Mouse (Mus musculus) olfactory bulb, adult 2 months (tissue): ENCODE measurements around the gene Ly6g5c.

Experiments used
- CTCF ChIP-seq: fragments of 200-500 bp; IDR thresholded peaks from 2 replicates; pipeline ENCODE4 v1.5.1; 2012; ENCODE audit warnings: low read depth, mild to moderate bottlenecking, low read length, moderate library complexity; ENCODE audit not compliant: insufficient read depth
- POLR2A ChIP-seq: fragments of 200-500 bp; IDR thresholded peaks from 2 replicates; pipeline ENCODE4 v1.6.1; 2012; ENCODE audit warnings: mild to moderate bottlenecking, low read depth, low read length, moderate library complexity; ENCODE audit not compliant: insufficient read depth

DNA sequence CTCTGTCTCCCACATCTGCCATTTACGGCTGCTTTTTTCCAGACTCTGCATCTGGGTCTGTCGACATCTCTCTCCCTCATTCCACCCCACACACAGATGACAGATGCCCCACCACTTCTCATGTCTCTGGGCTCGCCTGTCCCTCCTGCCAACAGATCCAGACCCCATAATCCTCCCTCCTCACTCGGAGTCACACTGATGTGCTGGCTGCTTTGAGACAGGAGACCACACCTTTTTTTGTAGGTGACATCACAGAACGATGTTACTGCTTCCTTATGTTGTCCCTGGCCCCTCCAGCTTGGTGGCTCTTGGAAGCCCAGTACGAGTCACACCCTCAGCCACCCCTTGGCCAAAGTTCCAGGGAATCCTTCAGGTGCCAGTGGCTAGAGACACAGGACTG, 27.8 kb upstream of the Ly6g5c start:
- TF ChIP-seq POLR2A (no peak), CTCF (no peak)
